Mouse (Mus musculus) liver, adult 2 months (tissue): ENCODE measurements around the gene Dvl2. TPM values are rescaled to one million over a fixed set of nuclear protein-coding genes. Genes with fewer than 3 reads are reported as not detected.
"Not testable (repeated sequence)": the region's sequence is repeated elsewhere in the genome, so short reads cannot be mapped to it uniquely, and the experiment has no call there.

ENCODE experiments used
- DNase-seq: peaks from one replicate; pipeline ENCODE4 v3.0.0-alpha.2; 2011; ENCODE audit warnings: low read depth, low spot score; ENCODE audit errors: extremely low read depth
- H3K27ac ChIP-seq: fragments of 200-500 bp; replicated peaks from 2 replicates; pipeline ENCODE4 v1.5.1; 2012; ENCODE audit warnings: low read depth, mild to moderate bottlenecking, control low read depth, inconsistent platforms, low read length; ENCODE audit not compliant: insufficient read depth
- H3K27me3 ChIP-seq: fragments of 200-500 bp; 2 replicates; pipeline ENCODE4 v1.6.1; 2012; ENCODE audit warnings: mild to moderate bottlenecking, moderate library complexity, low read length, inconsistent platforms; ENCODE audit not compliant: control insufficient read depth, insufficient read depth
- H3K36me3 ChIP-seq: fragments of 200-500 bp; 2 replicates; pipeline ENCODE4 v1.6.1; 2012; ENCODE audit warnings: low read length, inconsistent platforms; ENCODE audit not compliant: control insufficient read depth, insufficient read depth
- H3K4me1 ChIP-seq: fragments of 200-500 bp; 2 replicates; pipeline ENCODE4 v1.6.1; 2011; ENCODE audit warnings: low read length; ENCODE audit not compliant: control insufficient read depth, insufficient read depth
- H3K4me3 ChIP-seq: fragments of 200-500 bp; 2 replicates; pipeline ENCODE4 v1.5.1; 2011; ENCODE audit warnings: low read depth, mild to moderate bottlenecking, control low read depth, low read length, moderate library complexity; ENCODE audit not compliant: insufficient read depth
- H3K79me2 ChIP-seq: fragments of 200-500 bp; 2 replicates; pipeline ENCODE4 v1.6.1; 2012; ENCODE audit warnings: inconsistent platforms, mild to moderate bottlenecking, low read length, moderate library complexity; ENCODE audit not compliant: control insufficient read depth, insufficient read depth
- H3K9ac ChIP-seq: fragments of 200-500 bp; 2 replicates; pipeline ENCODE4 v1.6.1; 2012; ENCODE audit warnings: low read depth, mild to moderate bottlenecking, control low read depth, inconsistent platforms, low read length
- CTCF ChIP-seq: fragments of 200-500 bp; IDR thresholded peaks from 2 replicates; pipeline ENCODE4 v1.5.1; 2011; ENCODE audit warnings: low read depth, low read length, control low read depth
- POLR2A ChIP-seq: fragments of 200-500 bp; IDR thresholded peaks from 2 replicates; pipeline ENCODE4 v1.6.1; 2011; ENCODE audit warnings: low read length, control low read depth; ENCODE audit not compliant: insufficient read depth; ENCODE audit errors: extremely low read depth
- WGBS: fragments of 180-500 bp; shearing (Covaris S2); methylation state at CpG from one replicate; pipeline ENCODE4 v1.1.7; 2018; 5-methylcytosine and 5-hydroxymethylcytosine counted together
- polyA plus RNA-seq: library from polyadenylated mRNA; depleted of rRNA; stranded (reverse); fragments of >200 nt; gene quantifications from 2 replicates; pipeline ENCODE4 v1.2.3, GENCODE M21; 2012
- total RNA-seq: library from RNA; depleted of rRNA; stranded (reverse); fragments of >200 nt; gene quantifications from 2 replicates; pipeline ENCODE4 v1.2.3, GENCODE M21; 2014

The Dvl2 gene
- total and polyA plus RNA-seq, 2 experiments = 2.8 to 4.5 TPM

DNA sequence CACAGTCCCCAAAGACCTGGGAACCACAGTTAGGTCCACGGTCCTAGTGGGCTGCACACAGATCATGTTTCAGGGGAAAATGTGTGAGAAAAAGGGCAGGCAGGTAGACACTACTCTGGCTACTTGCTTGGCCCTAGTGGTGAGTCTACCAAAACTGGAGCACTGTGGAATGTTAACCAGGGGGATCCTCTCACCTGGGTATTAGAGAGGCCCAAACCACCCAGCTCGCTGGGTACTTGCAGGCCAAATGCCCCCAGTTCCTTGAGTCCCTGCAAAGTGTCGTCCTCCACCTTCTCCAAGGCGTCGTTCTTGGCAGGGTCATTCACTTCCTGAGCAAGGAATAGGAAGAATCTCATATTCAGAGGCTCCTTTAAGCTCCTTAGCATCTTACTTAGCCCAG, 13.7 kb downstream of the Dvl2 start:
- peaks cover 39% of the 10 kb centered on the region for H3K36me3 ChIP-seq
- DNase-seq = no peak
- H3K9ac ChIP-seq = peak overlapping the region; percentile 80; the same call in 1 of the 2 replicates
- no peak overlapping the region for H3K4me3 ChIP-seq
- peaks cover 8% of the 10 kb centered on the region for H3K4me1 ChIP-seq
- TF ChIP-seq POLR2A (no peak), CTCF (no peak)
- peak overlapping the region; percentile 89; the same call in 1 of the 2 replicates for H3K27ac ChIP-seq
- H3K79me2 ChIP-seq = peaks cover 16% of the 10 kb centered on the region; the same call in 1 of the 2 replicates
- WGBS = 56% methylated on average over 5 of the region's 5 CpGs
- no peaks in the 10 kb centered on the region for H3K27me3 ChIP-seq

GRCm38 (mm10) chr11:70014880-70015558, 14.6 kb downstream of the Dvl2 start, which contains the start of gene Acadvl:
Gene Acadvl, minus strand, starts transcription at chr11:70015411.
- Histone ChIP-seq H3K9ac (peak within 1 kb of the TSS; percentile 80), H3K27ac (peak within 1 kb of the TSS; percentile 89), H3K36me3 (peaks cover 36% of the 10 kb centered on the region), H3K27me3 (no peaks in the 10 kb centered on the region), H3K4me3 (peak within 1 kb of the TSS; percentile 79), H3K79me2 (peaks cover 16% of the 10 kb centered on the region; the same call in 1 of the 2 replicates), H3K4me1 (peaks cover 8% of the 10 kb centered on the region)
- peak; percentile 85 for DNase-seq
- peak; percentile 83 for TF ChIP-seq POLR2A
- TF ChIP-seq CTCF = peak; percentile 45
- WGBS = under 1% methylated on average over 35 of the region's 35 CpGs

- no peak overlapping the region for H3K9ac ChIP-seq
- H3K79me2 ChIP-seq = peaks cover 16% of the 10 kb centered on the region; the same call in 1 of the 2 replicates
- H3K36me3 ChIP-seq = peaks cover 34% of the 10 kb centered on the region
- H3K4me3 ChIP-seq = no peak overlapping the region
- WGBS = 62% methylated on average over 6 of the region's 6 CpGs
- DNase-seq = no peak
- peaks cover 8% of the 10 kb centered on the region for H3K4me1 ChIP-seq
- TF ChIP-seq CTCF = no peak
- TF ChIP-seq POLR2A = no peak
- no peak overlapping the region for H3K27ac ChIP-seq
- no peaks in the 10 kb centered on the region for H3K27me3 ChIP-seq
Observed at GRCm38 (mm10) chr11:70015677-70016076, 15.3 kb downstream of the Dvl2 start.

GRCm38 (mm10) chr11:70016177-70016576, 15.8 kb downstream of the Dvl2 start:
- WGBS = 85% methylated on average over 2 of the region's 2 CpGs
- H3K27ac ChIP-seq, H3K4me1 ChIP-seq, DNase-seq, H3K4me3 ChIP-seq, H3K27me3 ChIP-seq, H3K9ac ChIP-seq: not testable (repeated sequence)
- peaks cover 29% of the 10 kb centered on the region for H3K36me3 ChIP-seq
- H3K79me2 ChIP-seq = peaks cover 16% of the 10 kb centered on the region; the same call in 1 of the 2 replicates

DNA sequence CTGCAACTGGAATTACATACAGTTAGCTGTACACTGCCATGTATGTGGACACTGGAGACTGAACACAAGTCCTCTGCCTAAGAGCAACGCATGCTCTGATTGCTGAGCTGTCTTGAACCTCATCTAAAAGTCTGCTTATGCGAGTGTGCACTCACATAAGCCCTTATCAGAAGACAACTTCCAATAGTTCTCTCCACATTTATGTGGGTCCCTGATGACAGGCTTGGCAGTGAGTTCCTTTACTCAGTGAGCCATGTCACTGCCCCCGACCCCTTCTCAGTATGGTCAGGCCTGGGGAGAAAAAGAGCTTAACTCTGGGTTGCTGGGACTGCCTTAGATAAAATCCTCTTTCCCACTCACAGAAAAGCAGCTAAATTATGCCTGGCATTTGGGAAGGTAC, 16.3 kb downstream of the Dvl2 start, which contains the start of gene Dlg4:
Gene Dlg4, plus strand, starts transcription at position 274 of the 400 bp plus-strand sequence.
- H3K79me2 ChIP-seq = peaks cover 16% of the 10 kb centered on the region; the same call in 1 of the 2 replicates
- TF ChIP-seq CTCF = no peak
- no peak for TF ChIP-seq POLR2A
- H3K4me1 ChIP-seq = peaks cover 8% of the 10 kb centered on the region
- no peaks in the 10 kb centered on the region for H3K27me3 ChIP-seq
- no peak within 1 kb of the TSS for H3K4me3 ChIP-seq
- no peak for DNase-seq
- H3K27ac ChIP-seq = no peak within 1 kb of the TSS
- H3K36me3 ChIP-seq = peaks cover 24% of the 10 kb centered on the region
- H3K9ac ChIP-seq = no peak within 1 kb of the TSS
- WGBS = 91% methylated on average over 3 of the region's 3 CpGs

- Histone ChIP-seq H3K27ac (no peak overlapping the region), H3K27me3 (no peaks in the 10 kb centered on the region), H3K36me3 (peaks cover 19% of the 10 kb centered on the region), H3K79me2 (peaks cover 16% of the 10 kb centered on the region; the same call in 1 of the 2 replicates), H3K4me3 (no peak overlapping the region), H3K4me1 (peaks cover 8% of the 10 kb centered on the region), H3K9ac (no peak overlapping the region)
- no peak for DNase-seq
- 72% methylated on average over 7 of the region's 7 CpGs for WGBS
- TF ChIP-seq CTCF (no peak), POLR2A (no peak)
Observed at GRCm38 (mm10) chr11:70017199-70017767, 16.9 kb downstream of the Dvl2 start.
